Mouse (Mus musculus) brain, embryonic 14.5 days (tissue): ENCODE data around the gene Samd4. TPM values are rescaled to one million over a fixed set of nuclear protein-coding genes. Genes with fewer than 3 reads are reported as not detected.

Source experiments
- DNase-seq: peaks from one replicate; pipeline ENCODE4 v3.0.0-alpha.2; 2011; ENCODE audit warnings: low read depth
- CTCF ChIP-seq: fragments of 200-500 bp; IDR thresholded peaks from 2 replicates; pipeline ENCODE4 v1.5.1; 2012; ENCODE audit warnings: inconsistent platforms, mild to moderate bottlenecking, moderate library complexity, borderline replicate concordance; ENCODE audit not compliant: insufficient read depth, insufficient read length; ENCODE audit errors: extremely low read depth
- POLR2A ChIP-seq: fragments of 200-500 bp; IDR thresholded peaks from 2 replicates; pipeline ENCODE4 v1.6.1; 2012; ENCODE audit warnings: mild to moderate bottlenecking, inconsistent platforms, borderline replicate concordance; ENCODE audit not compliant: poor library complexity, insufficient read depth, insufficient read length, severe bottlenecking; ENCODE audit errors: extremely low read depth
- polyA plus RNA-seq: library from polyadenylated mRNA; depleted of rRNA; stranded (reverse); fragments of >200 nt; gene quantifications from 2 replicates; pipeline ENCODE4 v1.2.3, GENCODE M21; 2012; rRNA removed

Samd4 gene
- polyA plus RNA-seq, 1 experiment, result 7.8 TPM

- DNase-seq, result no peak
- no peak for TF ChIP-seq POLR2A
- TF ChIP-seq CTCF, result no peak
Observed at GRCm38 (mm10) chr14:47111341-47111740, 228.7 kb downstream of the Samd4 start.

GRCm38 (mm10) chr14:47115154-47115553 is 232.5 kb downstream of the Samd4 start:
- no peak for TF ChIP-seq CTCF
- TF ChIP-seq POLR2A, result no peak
- no peak for DNase-seq

GRCm38 (mm10) chr14:47116062-47116762 is 233.6 kb downstream of the Samd4 start:
- no peak for DNase-seq
- TF ChIP-seq CTCF (no peak), POLR2A (no peak)

GRCm38 (mm10) chr14:47117522-47117921 is 234.9 kb downstream of the Samd4 start:
- TF ChIP-seq CTCF (no peak), POLR2A (no peak)
- no peak for DNase-seq

- TF ChIP-seq CTCF, result no peak
- no peak for TF ChIP-seq POLR2A
- DNase-seq, result no peak
Observed at GRCm38 (mm10) chr14:47127987-47128386, 245.3 kb downstream of the Samd4 start.

- DNase-seq, result peak; percentile 49
Observed at GRCm38 (mm10) chr14:47133948-47134347, 251.3 kb downstream of the Samd4 start.

GRCm38 (mm10) chr14:47136637-47137036 is 254.0 kb downstream of the Samd4 start:
- DNase-seq, result no peak

More at GRCm38 (mm10) chr14:47133948-47134347, 251.3 kb downstream of the Samd4 start:
- TF ChIP-seq POLR2A, result no peak
- no peak for TF ChIP-seq CTCF

GRCm38 (mm10) chr14:47138853-47139252 is 256.2 kb downstream of the Samd4 start:
- TF ChIP-seq CTCF, result no peak
- no peak for DNase-seq

More at GRCm38 (mm10) chr14:47136637-47137036, 254.0 kb downstream of the Samd4 start:
- TF ChIP-seq POLR2A (no peak), CTCF (no peak)

- DNase-seq, result no peak
- no peak for TF ChIP-seq POLR2A
- TF ChIP-seq CTCF, result no peak
Observed at GRCm38 (mm10) chr14:47144326-47144725, 261.7 kb downstream of the Samd4 start.

- peak; percentile 12 for DNase-seq
- no peak for TF ChIP-seq CTCF
- TF ChIP-seq POLR2A, result no peak
Observed at GRCm38 (mm10) chr14:47151306-47151705, 268.7 kb downstream of the Samd4 start.

- DNase-seq, result no peak
- no peak for TF ChIP-seq POLR2A
- TF ChIP-seq CTCF, result no peak
Observed at GRCm38 (mm10) chr14:47154303-47154702, 271.6 kb downstream of the Samd4 start.

Other genes with a start within 250 kb of the Samd4 start
- gene Cdkn3, start 122.3 kb upstream of the Samd4 start, polyA plus RNA-seq, result 7.0 and 10.3 TPM in 2 replicates
- gene Cnih1, start 94.4 kb upstream of the Samd4 start, polyA plus RNA-seq, result 94.8 and 106 TPM in 2 replicates
- 55.7 and 66.6 TPM in 2 replicates for gene Gmfb, start 60.6 kb upstream of the Samd4 start, polyA plus RNA-seq
- gene Cgrrf1, start 50.7 kb upstream of the Samd4 start, polyA plus RNA-seq, result 12.7 and 14.2 TPM in 2 replicates